Mouse (Mus musculus) c-Kit-positive CD71-positive TER-119-negative erythroid progenitor cells, embryonic 14.5 days (primary cell): Measurements from ENCODE around the gene Irf2bp1.

Source experiments
- DNase-seq: peaks from one replicate; pipeline ENCODE4 v3.0.0-alpha.2; 2013; ENCODE audit warnings: low read depth

Gene Irf2bp1

DNA sequence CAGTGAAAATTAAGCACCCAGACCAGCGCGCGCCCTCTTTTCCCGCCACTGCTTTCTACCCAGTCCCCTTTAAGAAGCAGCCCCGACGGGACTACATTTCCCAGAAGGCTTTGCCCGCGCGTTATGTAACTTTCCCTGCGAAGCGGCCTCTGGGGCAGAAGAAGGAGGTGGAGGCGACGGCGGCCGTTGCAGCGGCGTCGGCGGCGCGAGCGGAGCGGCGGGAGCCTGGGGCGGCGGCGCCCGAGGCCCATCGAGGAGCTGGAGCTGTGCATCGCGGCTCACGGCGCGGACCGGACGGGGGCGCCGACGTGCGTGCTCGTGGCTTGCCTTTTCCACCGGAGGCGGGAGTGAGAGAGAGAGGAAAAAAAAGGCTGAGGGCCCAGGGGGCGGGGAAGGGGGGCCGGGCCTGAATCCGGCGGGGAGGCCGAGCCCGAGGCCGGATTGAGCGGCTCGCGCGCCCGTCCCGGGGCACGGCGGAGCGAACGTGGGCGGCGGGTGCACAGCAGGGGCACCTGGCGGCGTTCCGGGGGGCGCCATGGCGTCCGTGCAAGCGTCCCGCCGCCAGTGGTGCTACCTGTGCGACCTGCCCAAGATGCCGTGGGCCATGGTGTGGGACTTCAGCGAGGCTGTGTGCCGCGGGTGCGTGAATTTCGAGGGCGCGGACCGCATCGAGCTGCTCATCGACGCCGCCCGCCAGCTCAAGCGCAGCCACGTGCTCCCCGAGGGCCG is at the start of gene Irf2bp1:
Irf2bp1 (plus strand) TSS at position 143 of the 729 bp plus-strand sequence.
- DNase-seq = peak; percentile 89

DNA sequence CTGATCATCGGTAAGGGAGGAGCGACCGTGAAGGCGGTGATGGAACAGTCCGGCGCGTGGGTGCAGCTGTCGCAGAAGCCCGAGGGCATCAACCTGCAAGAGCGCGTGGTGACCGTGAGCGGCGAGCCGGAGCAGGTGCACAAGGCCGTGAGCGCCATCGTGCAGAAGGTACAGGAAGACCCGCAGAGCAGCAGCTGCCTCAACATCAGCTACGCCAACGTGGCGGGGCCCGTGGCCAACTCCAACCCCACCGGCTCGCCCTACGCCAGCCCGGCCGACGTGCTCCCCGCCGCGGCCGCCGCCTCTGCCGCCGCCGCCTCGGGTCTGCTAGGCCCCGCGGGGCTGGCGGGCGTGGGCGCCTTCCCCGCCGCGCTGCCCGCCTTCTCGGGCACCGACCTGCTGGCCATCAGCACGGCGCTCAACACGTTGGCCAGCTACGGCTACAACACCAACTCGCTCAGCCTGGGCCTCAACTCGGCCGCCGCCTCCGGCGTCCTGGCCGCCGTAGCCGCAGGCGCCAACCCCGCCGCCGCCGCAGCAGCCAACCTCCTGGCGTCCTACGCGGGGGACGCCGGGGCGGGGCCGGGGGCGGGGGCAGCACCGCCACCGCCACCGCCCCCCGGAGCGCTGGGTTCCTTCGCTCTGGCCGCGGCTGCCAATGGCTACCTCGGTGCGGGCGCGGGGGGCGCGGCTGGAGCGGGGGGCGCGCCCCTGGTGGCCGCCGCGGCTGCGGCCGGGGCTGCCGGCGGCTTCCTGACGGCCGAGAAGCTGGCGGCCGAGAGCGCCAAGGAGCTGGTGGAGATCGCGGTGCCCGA is 46.1 kb upstream of the Irf2bp1 start:
- DNase-seq = no peak

DNA sequence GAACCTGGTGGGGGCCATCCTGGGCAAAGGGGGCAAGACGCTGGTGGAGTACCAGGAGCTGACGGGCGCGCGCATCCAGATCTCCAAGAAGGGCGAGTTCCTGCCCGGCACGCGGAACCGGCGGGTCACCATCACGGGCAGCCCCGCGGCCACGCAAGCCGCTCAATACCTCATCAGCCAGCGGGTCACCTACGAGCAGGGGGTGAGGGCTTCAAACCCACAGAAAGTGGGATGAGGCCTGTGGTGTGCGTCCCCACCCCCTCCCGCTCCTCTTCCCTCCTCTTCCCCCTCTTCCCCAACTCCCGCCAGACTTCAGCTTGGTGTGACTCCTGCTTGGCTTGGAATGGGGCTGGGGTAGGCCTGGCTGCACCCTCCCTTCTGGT is 45.5 kb upstream of the Irf2bp1 start:
- no peak for DNase-seq

DNA sequence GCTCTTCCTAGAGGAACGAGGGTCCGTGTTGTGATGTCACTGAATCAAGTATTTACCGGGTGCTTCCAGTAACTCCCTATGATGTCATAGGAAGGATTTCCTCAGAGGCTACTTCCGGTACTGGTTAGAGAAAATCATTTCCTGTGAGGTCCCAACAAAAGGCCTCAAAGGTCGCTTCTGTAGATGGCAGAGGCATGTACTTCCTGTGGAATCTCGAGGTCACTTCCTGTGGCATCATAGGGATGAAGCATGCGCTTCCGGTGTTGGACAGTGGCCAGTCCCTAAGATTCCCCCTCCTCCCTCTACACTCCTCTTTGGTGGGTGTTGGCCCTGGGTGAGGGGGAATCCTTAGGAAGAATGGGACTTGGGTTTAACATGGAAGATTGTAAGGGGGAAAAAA is 44.4 kb upstream of the Irf2bp1 start:
- DNase-seq = no peak

DNA sequence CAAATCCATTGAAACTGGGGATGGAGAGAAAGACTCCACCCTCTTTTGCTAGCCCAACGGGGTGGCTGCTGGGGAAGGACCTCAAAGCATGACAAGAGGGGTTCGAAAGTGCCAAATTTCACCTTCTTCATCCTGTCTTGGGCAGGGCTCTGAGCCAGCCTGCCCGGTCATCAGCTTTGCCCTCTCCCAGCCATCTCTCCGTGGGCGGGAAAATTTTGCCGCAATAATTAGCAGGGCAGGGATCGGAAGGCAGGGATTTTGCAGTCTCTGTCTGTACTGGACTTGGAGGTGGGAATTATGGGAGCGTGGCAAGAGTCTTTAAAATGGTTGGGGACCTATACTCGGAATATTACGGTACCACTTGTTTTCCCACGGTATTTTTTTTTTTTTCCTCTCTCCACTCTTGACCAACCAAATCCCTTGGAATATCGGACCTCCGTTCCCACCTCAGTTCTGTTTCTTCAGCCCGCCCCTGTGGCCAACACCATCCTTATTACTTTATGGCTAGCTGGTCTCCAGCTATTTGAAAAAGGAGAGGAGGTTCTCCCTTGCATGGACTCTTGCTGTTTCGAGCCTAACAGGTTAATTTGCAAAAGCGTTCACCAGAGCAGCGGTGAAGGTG is 41.6 kb upstream of the Irf2bp1 start:
- DNase-seq = no peak

DNA sequence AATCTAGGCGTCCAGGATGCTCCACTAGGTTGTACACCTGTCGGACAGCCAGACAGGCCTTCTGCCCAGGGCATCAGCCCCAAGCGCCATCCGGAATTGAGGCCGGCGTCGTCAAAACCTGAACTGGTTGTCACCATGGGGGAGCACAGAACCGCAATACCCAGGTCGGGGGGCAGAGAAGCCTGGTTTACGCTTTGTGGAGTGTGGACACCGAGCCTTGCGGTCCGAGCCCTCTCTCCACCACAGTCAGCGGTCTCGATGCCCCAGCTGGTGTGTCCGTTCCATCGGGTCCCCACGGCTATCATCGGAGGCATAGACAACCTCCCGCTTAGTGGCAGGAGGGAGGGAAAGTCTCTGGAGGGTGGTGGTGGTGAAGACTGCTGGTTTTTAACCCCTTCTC is 41.0 kb upstream of the Irf2bp1 start:
- no peak for DNase-seq

DNA sequence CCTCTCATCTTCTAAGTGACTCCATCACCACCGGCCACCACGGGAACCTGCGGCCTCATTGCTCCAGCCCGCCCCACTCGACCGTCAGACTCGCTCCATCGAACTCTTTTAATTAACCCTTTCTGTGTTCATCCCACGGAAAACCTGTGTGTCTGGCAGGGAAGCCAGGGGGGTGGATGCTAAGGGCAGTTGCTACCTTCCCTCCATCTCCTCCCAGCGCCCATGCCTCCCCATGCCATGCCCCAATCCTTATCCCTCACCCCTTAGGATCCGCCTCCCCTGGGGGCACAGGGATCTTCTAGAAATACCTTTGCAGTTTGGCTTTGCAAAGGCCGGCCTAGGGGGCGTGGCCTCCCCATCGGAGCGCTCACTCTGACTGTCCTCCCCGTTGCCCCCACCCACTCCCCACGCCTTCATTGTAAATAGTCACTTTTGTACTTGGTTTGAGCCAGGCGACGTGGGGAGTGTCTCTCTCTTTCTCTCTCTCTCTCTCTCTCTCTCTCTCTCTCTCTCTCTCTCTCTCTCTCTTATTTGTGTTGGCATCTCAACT is 40.5 kb upstream of the Irf2bp1 start:
- DNase-seq = no peak

DNA sequence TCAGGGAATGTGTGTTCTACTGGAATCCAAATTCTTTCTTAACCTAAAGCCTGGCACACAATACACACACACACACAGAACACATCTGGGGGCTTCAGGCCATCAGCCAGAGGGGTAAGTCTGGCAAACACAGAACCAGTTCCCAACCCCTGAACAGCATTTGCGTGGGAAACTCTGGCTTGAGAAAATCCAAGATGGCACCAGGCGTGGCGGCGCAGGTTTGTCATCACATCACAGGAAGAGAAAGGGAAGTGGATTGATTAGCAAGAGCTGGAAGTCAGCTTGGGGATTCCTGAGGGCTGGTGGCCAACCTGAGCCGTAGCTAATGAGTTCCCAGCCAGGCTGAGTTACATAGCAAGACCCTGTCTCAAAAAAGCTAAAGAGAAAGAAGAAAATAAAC is 38.5 kb upstream of the Irf2bp1 start:
- DNase-seq = no peak

DNA sequence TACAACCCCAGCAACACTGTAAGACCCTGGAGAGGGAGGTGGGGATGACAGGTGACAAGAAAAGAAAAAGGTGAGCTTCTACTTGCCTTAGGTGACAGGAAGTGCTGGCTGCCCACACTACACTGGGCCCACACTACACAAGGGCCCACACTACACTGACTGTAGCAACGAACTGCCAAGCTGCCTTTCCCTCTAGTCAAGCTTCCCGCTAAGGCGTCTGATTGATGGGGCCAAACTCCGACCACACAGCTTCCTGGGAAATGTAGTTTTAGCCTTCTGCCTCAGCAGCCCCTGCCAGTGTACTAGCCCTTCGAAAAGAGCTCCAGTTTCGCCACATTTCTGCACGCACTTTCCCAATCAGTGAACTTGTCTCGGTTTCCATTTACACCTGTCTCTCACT is 36.2 kb upstream of the Irf2bp1 start:
- DNase-seq = no peak

DNA sequence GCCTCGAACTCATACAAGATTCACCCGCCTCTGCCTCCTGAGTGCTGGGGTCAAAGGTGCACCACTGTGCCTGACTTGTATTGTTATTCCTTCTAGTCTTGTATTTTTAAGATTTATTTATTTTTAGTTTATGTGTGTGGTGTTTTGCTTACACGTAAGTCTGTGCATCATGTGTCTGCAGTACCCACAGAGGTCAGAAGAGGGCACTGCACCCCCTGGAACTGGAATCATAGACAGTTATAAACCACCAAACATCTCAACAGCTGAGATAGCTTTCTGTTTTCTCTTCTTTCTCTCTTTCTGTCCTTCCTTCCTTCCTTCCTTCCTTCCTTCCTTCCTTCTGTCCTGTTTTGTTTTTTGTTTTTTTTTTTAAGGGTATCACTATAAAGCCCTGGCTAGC is 32.9 kb upstream of the Irf2bp1 start:
- DNase-seq = no peak

DNA sequence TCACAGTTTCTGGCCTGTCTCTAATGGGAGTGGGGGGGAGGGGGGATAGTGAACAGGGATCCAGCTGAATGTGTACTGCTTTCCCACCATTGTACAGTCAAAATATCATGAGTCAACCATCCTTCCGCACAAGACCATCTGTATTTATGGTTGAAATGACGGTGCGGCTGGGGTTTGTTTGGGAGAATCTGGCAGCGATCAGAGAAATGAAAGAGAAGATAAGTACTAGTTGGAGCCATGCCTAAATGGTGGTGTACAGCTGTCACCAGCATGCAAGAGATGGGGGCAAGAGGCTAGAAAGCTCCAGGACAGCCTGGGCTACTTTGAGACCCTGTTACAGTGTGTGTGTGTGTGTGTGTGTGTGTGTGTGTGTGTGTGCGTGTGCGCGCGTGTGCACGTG is 25.5 kb upstream of the Irf2bp1 start:
- no peak for DNase-seq

DNA sequence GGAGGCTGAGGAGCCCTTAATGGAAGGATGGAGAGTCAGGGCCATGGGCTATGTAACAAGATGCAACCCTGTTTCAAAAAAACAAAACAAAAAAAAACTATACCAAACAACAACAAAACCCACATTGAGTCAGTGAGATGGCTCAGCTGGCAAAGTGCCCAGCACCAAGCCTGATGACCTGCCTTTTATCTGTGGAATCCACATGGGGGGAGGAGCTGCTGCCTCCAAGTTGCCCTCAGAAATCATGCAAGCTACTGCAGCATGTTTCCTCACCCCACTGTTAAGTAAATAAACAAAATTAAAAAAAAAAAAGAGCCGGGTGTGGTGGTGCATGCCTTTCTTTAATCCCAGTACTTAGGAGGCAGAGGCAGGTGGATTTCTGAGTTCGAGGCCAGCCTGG is 17.3 kb upstream of the Irf2bp1 start:
- DNase-seq = no peak

DNA sequence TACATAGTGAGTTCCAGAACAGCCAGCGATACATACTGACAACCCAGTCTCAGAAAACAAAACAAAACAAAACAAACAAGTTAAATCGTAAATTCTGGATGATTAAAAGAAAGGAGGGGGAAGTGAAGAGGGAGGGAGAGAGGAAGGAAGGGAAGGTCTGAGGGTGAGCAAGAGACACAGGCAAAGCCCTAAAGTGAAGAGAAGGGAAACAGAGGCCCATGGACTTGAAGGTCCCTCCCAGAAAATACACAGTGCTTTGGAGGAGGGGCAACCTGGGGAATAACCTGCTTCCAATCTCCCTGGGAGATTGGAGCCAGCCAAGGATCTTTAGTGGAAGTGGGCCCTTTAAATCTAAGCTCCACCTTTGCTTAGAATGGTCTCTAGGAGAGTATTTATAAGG is 16.7 kb upstream of the Irf2bp1 start, which contains the start of gene Nanos2:
Nanos2 (plus strand) TSS at position 301 of the 400 bp plus-strand sequence.
- no peak for DNase-seq

DNA sequence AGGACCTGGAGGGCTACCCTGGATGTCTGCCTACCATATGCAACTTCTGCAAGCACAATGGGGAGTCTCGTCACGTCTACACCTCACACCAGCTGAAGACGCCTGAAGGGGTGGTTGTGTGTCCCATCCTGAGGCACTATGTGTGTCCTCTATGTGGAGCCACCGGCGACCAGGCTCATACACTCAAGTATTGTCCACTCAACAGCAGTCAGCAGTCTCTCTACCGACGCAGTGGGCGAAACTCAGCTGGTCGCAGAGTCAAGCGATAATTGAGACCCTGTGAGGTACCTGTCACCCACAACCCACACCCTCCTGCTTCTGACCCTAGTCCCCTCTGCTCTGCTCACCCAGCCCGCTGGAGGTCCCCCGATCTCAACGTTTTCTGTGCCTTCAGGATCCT is 16.1 kb upstream of the Irf2bp1 start:
- DNase-seq = no peak

DNA sequence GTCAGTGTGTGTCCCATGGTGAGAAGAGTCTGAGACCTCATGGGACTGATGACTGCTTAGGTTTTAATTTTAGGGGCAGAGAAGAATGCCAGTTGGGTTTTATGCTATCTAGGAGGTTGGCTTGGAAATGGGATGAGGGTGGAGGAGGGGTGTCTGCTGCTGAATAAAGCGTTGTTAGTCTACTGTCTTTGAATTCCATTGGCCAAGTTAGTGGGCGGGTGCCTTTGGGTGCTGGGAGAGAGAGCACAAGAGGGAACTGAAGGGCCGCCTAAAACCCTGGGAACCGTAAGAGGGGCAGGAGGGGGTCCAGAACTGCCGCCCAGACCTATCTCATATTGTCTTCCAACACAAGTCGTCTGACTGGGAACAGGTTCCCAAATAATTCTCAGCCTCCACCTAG is 15.1 kb upstream of the Irf2bp1 start:
- no peak for DNase-seq

DNA sequence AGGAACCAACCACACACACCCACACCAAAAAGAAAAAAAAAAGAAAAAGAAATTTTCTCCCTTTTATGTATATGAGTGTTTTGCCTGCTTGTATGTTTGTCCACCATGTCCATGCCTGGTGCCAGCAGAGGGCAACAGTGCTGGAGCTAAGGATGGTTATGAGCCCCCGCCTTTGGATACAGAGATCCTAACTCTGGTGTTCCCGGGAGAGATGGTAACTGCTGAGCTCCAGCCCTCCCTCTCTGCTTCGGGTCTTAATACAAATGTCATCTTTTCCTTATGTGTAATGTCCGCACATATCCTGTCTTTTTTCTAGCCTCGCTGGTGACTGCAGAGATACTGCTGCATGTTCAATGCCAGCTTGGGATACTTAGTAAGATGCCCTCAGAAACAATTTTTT is 13.8 kb upstream of the Irf2bp1 start:
- no peak for DNase-seq

DNA sequence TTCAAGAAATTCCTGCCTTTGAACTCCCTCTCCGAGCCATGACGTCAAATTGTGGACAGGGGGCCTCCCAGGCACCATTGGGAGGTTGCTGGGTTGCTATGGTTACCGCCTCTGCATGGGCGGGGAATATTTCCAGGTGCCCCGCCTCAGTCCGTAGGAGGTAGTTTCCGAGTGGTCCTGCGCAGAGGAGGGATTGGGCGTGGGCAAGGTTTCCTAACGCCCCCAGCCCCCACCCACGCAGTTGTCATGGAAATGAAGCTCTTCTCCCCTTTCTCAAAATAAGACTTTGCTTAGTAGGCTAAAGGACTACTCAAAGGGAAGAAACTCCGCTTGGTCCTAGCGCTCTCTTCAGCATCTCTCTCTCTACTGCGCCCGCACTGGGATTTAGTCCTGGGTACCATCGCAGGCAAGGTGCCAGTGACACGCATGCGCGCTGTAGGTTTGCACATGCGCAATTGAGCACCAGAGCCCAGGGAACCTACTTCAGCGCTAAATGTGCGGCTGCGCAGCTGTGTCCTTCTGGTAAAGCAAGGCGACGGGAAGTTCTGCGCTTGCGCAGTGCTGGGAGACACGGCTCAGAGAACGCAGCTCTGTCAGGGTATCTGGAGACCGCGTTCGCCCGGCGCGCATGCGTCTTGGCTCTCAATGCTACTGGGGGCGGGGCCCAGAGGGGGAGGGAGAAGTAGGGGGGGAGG is 13.1 kb upstream of the Irf2bp1 start, which contains the start of gene Mypop:
Mypop (plus strand) TSS at position 645 of the 695 bp plus-strand sequence.
- peak; percentile 99 for DNase-seq

DNA sequence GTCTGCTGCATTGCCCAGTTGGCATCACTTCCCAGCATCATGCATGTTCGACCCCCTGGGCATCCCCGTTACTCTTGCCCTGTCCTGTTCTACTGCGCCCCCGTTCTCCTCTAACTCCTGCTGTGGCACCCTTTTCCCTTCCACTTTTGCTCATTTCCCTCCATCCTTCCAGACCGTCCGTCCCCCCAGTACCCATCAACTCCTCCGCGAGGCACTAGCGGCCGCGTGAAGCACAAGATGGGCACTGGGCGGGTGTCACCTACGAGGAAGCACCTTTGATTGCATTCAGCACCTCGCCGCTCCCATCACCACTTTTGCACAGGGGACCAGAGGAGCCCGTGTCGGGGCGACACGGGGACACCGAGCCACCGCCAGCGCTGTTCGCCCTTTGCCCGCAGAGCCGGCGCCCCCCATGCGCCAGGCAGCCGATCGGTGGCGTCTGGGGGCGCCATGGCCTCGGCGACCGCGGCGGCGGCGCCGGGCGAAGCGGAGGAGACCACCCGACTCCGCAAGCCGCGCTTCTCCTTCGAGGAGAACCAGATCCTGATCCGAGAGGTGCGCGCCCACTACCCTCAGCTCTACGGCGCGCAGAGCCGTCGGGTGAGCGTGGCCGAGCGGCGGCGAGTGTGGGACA is 12.1 kb upstream of the Irf2bp1 start:
- DNase-seq = no peak

DNA sequence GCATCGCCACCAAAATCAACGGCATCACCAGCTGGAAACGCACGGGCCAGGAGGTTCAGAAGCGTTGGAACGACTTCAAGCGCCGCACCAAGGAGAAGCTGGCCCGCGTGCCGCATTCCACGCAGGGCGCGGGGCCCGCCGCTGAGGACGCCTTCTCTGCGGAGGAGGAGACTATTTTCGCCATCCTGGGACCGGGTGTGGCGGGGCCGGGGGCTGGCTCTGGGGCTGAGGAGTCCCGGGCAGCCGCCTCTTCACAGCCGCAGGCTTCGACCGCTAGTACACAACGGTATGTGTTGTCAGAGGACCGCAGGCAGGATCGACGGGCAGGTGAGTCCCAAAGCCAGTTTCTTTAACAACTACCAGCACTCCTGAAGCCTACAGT is 11.6 kb upstream of the Irf2bp1 start:
- DNase-seq = no peak

DNA sequence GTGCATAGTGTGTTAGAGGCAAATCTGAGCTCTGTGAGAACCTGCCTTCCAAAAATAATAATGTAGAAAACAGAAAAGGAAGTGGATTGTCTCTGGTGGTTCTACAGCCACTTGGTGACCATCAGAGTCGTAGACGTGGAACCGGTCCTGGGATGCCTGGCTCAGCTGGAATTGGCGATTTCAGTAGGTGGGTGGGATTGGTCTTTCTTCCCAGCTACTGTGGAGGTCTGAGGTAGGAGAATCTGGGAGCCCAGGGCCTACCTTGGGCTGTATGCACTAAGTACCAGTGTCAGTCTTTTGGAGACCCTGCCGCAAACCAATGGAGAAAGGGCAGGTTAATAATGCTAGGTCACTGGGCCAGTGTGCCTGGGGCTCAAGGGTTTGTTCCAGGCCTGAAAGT is 10.8 kb upstream of the Irf2bp1 start:
- no peak for DNase-seq

DNA sequence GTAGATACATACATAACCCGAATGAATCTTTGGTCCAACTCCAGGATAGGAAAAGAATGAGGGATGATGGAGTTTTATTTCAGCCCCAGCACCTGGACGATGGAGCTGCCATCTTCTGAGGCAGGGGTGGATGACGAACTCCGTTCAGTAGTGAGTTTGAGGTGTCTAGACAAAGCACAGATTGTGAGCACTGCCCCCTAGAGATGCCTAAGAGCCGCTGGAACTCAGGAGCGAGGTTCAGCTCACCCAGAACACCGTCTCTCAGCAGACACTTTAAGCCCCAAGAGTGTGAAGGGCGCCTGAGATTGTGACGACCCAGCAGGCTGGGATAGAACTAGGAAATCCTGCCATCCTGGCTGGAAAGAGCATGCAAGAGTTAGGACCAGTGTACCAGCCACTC is 5.0 kb upstream of the Irf2bp1 start:
- DNase-seq = no peak

DNA sequence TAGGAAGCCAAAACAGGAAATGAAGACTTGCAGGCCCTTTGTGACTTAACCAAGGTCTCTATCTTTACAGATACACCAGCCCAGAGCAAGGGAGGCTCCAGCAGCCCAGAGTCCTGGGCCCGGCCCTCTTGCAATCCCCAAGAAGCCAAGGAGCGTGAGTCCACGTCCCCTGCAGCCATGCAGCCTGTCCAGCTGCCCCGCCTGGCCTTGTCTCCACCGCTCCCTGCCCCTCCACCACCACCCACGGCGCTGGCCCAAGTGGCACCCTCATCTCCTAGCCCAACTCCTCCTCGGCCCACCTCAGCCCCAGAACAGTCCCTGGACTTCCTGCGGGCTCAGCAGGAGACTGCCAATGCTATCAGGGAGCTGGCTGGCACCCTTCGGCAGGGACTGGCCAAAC is 3.4 kb upstream of the Irf2bp1 start:
- DNase-seq = no peak
